Mouse (Mus musculus) brain, embryonic 14.5 days (tissue): ENCODE data around the gene Rnf43.

Experiments used
- CTCF ChIP-seq: fragments of 200-500 bp; IDR thresholded peaks from 2 replicates; pipeline ENCODE4 v1.5.1; 2012; ENCODE audit warnings: inconsistent platforms, mild to moderate bottlenecking, moderate library complexity, borderline replicate concordance; ENCODE audit not compliant: insufficient read depth, insufficient read length; ENCODE audit errors: extremely low read depth
- POLR2A ChIP-seq: fragments of 200-500 bp; IDR thresholded peaks from 2 replicates; pipeline ENCODE4 v1.6.1; 2012; ENCODE audit warnings: mild to moderate bottlenecking, inconsistent platforms, borderline replicate concordance; ENCODE audit not compliant: poor library complexity, insufficient read depth, insufficient read length, severe bottlenecking; ENCODE audit errors: extremely low read depth

DNA sequence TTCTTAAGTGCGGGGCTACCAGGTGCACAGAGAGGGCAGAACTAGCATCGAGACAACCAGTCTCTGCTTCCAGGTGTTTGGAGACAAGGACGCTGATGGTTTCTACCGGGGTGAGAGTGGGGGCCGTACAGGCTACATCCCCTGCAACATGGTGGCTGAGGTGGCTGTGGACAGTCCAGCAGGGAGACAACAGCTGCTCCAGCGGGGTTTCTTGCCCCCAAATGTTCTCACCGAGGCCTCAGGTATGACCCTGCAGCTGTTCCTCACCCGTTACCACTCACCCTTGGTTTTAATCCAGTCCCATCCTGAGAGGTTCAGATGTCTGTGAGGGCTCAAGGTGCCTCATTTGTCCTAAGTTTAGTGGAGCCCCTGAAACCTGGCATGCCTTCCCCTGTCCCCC is 117.6 kb downstream of the Rnf43 start:
- no peak for TF ChIP-seq POLR2A
- no peak for TF ChIP-seq CTCF
